8 mouse cellular contexts compared by ENCODE assay signal in genomic region chr5:109506729-109507128, GRCm38 (mm10). TPM values are rescaled to one million over a fixed set of nuclear protein-coding genes. Genes with fewer than 3 reads are reported as not detected.
DNase-seq lines count a peak whose midpoint lies in the region; ATAC-seq lines count a peak whose summit lies in the region.

No protein-coding gene starts in this region.

- no peak for ATAC-seq in hindbrain, embryonic 14.5 days (ENCODE audit: low FRiP score)
- ATAC-seq in common myeloid progenitor, adult 5-6 weeks (replicated peaks; ENCODE audit: low read depth, poor library complexity, severe bottlenecking), result peak; percentile 96

- no peak overlapping the region for H3K4me2 ChIP-seq in hindbrain, embryonic 14.5 days (replicated peaks)

- H3K27ac ChIP-seq in hindbrain, embryonic 14.5 days, result no peak overlapping the region
- no peak overlapping the region for H3K27ac ChIP-seq in hindbrain, embryonic 10.5 days

- H3K4me3 ChIP-seq in hindbrain, embryonic 14.5 days (replicated peaks; ENCODE audit: low read length), result no peak overlapping the region
- no peak overlapping the region for H3K4me3 ChIP-seq in hindbrain, embryonic 10.5 days

- H3K27me3 ChIP-seq in hindbrain, embryonic 14.5 days (ENCODE audit: control insufficient read depth, insufficient read depth, low read length), result no peaks in the 10 kb centered on the region
- no peaks in the 10 kb centered on the region for H3K27me3 ChIP-seq in hindbrain, embryonic 10.5 days (ENCODE audit: insufficient read depth, poor library complexity, severe bottlenecking)

- H3K4me1 ChIP-seq in hindbrain, embryonic 14.5 days (replicated peaks; ENCODE audit: control insufficient read depth, insufficient read depth, low read length), result no peaks in the 10 kb centered on the region
- H3K4me1 ChIP-seq in hindbrain, embryonic 10.5 days (replicated peaks), result no peaks in the 10 kb centered on the region

- no peaks in the 10 kb centered on the region for H3K36me3 ChIP-seq in hindbrain, embryonic 14.5 days (replicated peaks; ENCODE audit: control insufficient read depth, insufficient read depth)
- H3K36me3 ChIP-seq in hindbrain, embryonic 10.5 days, result no peaks in the 10 kb centered on the region

- intact Hi-C loops in left cerebral cortex, postnatal 14 days (cut with DNase I), result no loop called here

- peaks cover 16% of the 10 kb centered on the region for H3K9me3 ChIP-seq in hindbrain, embryonic 14.5 days (ENCODE audit: control insufficient read depth, low read length)
- H3K9me3 ChIP-seq in hindbrain, embryonic 10.5 days, result peaks cover 14% of the 10 kb centered on the region; the same call in 1 of the 2 replicates

- whole genome bisulfite sequencing in hindbrain, embryonic 14.5 days, result 0% methylated on average over 1 of the region's 1 CpGs
- 14% methylated on average over 1 of the region's 1 CpGs for WGBS in hindbrain, embryonic 10.5 days

- peak; percentile 45 for DNase-seq in hindbrain, embryonic 14.5 days (ENCODE audit: low spot score)
- DNase-seq in hindbrain, embryonic 10.5 days (ENCODE audit: low spot score), result no peak
- peak; percentile 49 for DNase-seq in A20 (ENCODE audit: low read depth, low spot score)
- DNase-seq in Muller cell, postnatal 12 days (ENCODE audit: inconsistent ontology term), result peak; percentile 22
- DNase-seq in left cerebral cortex, postnatal 14 days (ENCODE audit: low spot score in 2 of 2), result peak; percentile 20 to 22
- no peak for DNase-seq in gastrocnemius, adult 18-20 months (ENCODE audit: low spot score)
- no peak for DNase-seq in spleen, postnatal 4 days (ENCODE audit: low spot score in 2 of 2)

- no peak overlapping the region for H3K9ac ChIP-seq in hindbrain, embryonic 14.5 days

RNA-seq across cellular contexts. Expression of gene Crlf2, which starts 52.1 kb away (rescaled TPM):
- polyA plus RNA-seq in hindbrain, embryonic 14.5 days (2014; fragmentation: Nextera tagmentation; extraction: Ambion mirVana), result 13.5 and 16.5 TPM in 2 replicates
- polyA plus RNA-seq in hindbrain, embryonic 10.5 days (2016; fragmentation: Nextera tagmentation; extraction: Ambion mirVana), result 4.0 and 6.5 TPM in 2 replicates
- total RNA-seq in common myeloid progenitor, adult 5-6 weeks (2017), result 15.4 and 28.1 TPM in 2 replicates
- 10 to 100 TPM; 34.8 to 43.3 TPM for total RNA-seq in left cerebral cortex, postnatal 14 days (2021)
- 1 to 10 TPM; 1.8 to 2.7 TPM for total RNA-seq in gastrocnemius, adult 18-20 months (2021)

Comparison
In these comparisons a context has a peak if more than half of its experiments do, and no peak if none do; other contexts are left out.
1. DNase-seq: peak in hindbrain, embryonic 14.5 days (single experiment), A20 (single experiment), Muller cell, postnatal 12 days (single experiment) and left cerebral cortex, postnatal 14 days (2 of 2); none in hindbrain, embryonic 10.5 days (single experiment), gastrocnemius, adult 18-20 months (single experiment) and spleen, postnatal 4 days (0 of 2).